ENCODE assay signal across 29 mouse cellular contexts in genomic region chr12:10425982-10426863, GRCm38 (mm10). TPM values are rescaled to one million over a fixed set of nuclear protein-coding genes. Genes with fewer than 3 reads are reported as not detected.
DNase-seq lines count a peak whose midpoint lies in the region; ATAC-seq and TF ChIP-seq lines count a peak whose summit lies in the region.
"Had no signal": no experiment of that assay in that cellular context is flagged by ENCODE, and none has a peak within 500 bp of the region (broad histone marks: within the 10 kb centered on the region; RNA-seq: fewer than 3 reads in every experiment).

No protein-coding gene starts in this region.

- no peak overlapping the region for H3K4me3 ChIP-seq in kidney, embryonic 14.5 days (ENCODE audit: low read length)
- no peak overlapping the region for H3K4me3 ChIP-seq in lung, postnatal 0 days (ENCODE audit: low read depth, low read length)
- H3K4me3 ChIP-seq in embryonic facial prominence, embryonic 11.5 days (ENCODE audit: low read depth, low read length) = no peak overlapping the region
- H3K4me3 ChIP-seq: forebrain, embryonic 10.5 days; gastrocnemius, adult 2 months; heart, embryonic 13.5 days; midbrain, embryonic 13.5 days; stomach, embryonic 15.5 days had no signal

- ATAC-seq in kidney, embryonic 14.5 days (ENCODE audit: low FRiP score, low TSS enrichment) = peak; percentile 92
- ATAC-seq in lung, postnatal 0 days = peak; percentile 91
- ATAC-seq in embryonic facial prominence, embryonic 11.5 days (replicated peaks; ENCODE audit: insufficient number of reproducible peaks, low FRiP score, low TSS enrichment, low read depth) = no peak
- no peak for ATAC-seq in megakaryocyte-erythroid progenitor cell, adult 5-6 weeks (replicated peaks; ENCODE audit: low FRiP score, low TSS enrichment, poor library complexity, severe bottlenecking)
- ATAC-seq: hindbrain, embryonic 16.5 days; midbrain, embryonic 13.5 days had no signal

- no peaks in the 10 kb centered on the region for H3K27me3 ChIP-seq in kidney, embryonic 14.5 days (ENCODE audit: control insufficient read depth, insufficient read depth, low read length)
- no peaks in the 10 kb centered on the region for H3K27me3 ChIP-seq in lung, postnatal 0 days (replicated peaks; ENCODE audit: insufficient read depth, low read length)
- H3K27me3 ChIP-seq in embryonic facial prominence, embryonic 11.5 days (ENCODE audit: control insufficient read depth, insufficient read depth, low read length) = no peaks in the 10 kb centered on the region
- H3K27me3 ChIP-seq: CH12.LX; heart, embryonic 13.5 days; midbrain, embryonic 13.5 days; stomach, embryonic 15.5 days had no signal

- H3K4me1 ChIP-seq in kidney, embryonic 14.5 days (ENCODE audit: control insufficient read depth, insufficient read depth, low read length) = no peaks in the 10 kb centered on the region
- no peaks in the 10 kb centered on the region for H3K4me1 ChIP-seq in lung, postnatal 0 days (ENCODE audit: insufficient read depth, low read depth, low read length)
- no peaks in the 10 kb centered on the region for H3K4me1 ChIP-seq in embryonic facial prominence, embryonic 11.5 days (ENCODE audit: control insufficient read depth, insufficient read depth, low read length)
- H3K4me1 ChIP-seq: heart, embryonic 13.5 days; midbrain, embryonic 13.5 days; stomach, embryonic 15.5 days had no signal

- 38% methylated on average over 9 of the region's 9 CpGs for WGBS in kidney, embryonic 14.5 days
- 54% methylated on average over 9 of the region's 9 CpGs for WGBS in lung, postnatal 0 days
- WGBS in embryonic facial prominence, embryonic 11.5 days = 57% methylated on average over 9 of the region's 9 CpGs

- no peaks in the 10 kb centered on the region for H3K9me3 ChIP-seq in kidney, embryonic 14.5 days (ENCODE audit: control insufficient read depth, low read length)
- H3K9me3 ChIP-seq in lung, postnatal 0 days (ENCODE audit: low read length) = no peaks in the 10 kb centered on the region
- H3K9me3 ChIP-seq in embryonic facial prominence, embryonic 11.5 days (replicated peaks; ENCODE audit: control insufficient read depth, low read length) = no peaks in the 10 kb centered on the region
- H3K9me3 ChIP-seq: forebrain, embryonic 10.5 days; heart, embryonic 13.5 days; midbrain, embryonic 13.5 days; stomach, embryonic 15.5 days had no signal

- peak; percentile 69 for TF ChIP-seq EP300 in lung, postnatal 0 days (IDR thresholded peaks at IDR 0.05)

- H3K36me3 ChIP-seq in kidney, embryonic 14.5 days (ENCODE audit: control insufficient read depth, insufficient read depth, low read length) = no peaks in the 10 kb centered on the region
- H3K36me3 ChIP-seq in lung, postnatal 0 days (ENCODE audit: insufficient read depth, low read length) = no peaks in the 10 kb centered on the region
- no peaks in the 10 kb centered on the region for H3K36me3 ChIP-seq in embryonic facial prominence, embryonic 11.5 days (replicated peaks; ENCODE audit: control insufficient read depth, insufficient read depth, low read depth, low read length)
- H3K36me3 ChIP-seq: forebrain, embryonic 10.5 days; heart, embryonic 13.5 days; midbrain, embryonic 13.5 days; stomach, embryonic 15.5 days had no signal

- peak overlapping the region; percentile 38; the same call in 1 of the 2 replicates for H3K27ac ChIP-seq in kidney, embryonic 14.5 days (ENCODE audit: low read depth, low read length)
- H3K27ac ChIP-seq in lung, postnatal 0 days (ENCODE audit: low read length) = no peak overlapping the region
- H3K27ac ChIP-seq in embryonic facial prominence, embryonic 11.5 days (replicated peaks; ENCODE audit: low read depth, low read length) = no peak overlapping the region
- H3K27ac ChIP-seq: forebrain, embryonic 10.5 days; gastrocnemius, adult 2 months; heart, embryonic 13.5 days; liver, embryonic 14.5 days; macrophage; midbrain, embryonic 13.5 days; stomach, embryonic 15.5 days had no signal

- H3K9ac ChIP-seq in kidney, embryonic 14.5 days (ENCODE audit: low read depth, low read length) = no peak overlapping the region
- H3K9ac ChIP-seq in lung, postnatal 0 days (replicated peaks; ENCODE audit: low read depth) = no peak overlapping the region
- H3K9ac ChIP-seq in embryonic facial prominence, embryonic 11.5 days (replicated peaks; ENCODE audit: low read length) = no peak overlapping the region
- H3K9ac ChIP-seq: heart, embryonic 13.5 days; liver, embryonic 14.5 days; midbrain, embryonic 13.5 days; stomach, embryonic 15.5 days had no signal

- no peak for DNase-seq in kidney, postnatal 25 days
- DNase-seq in lung, postnatal 0 days (ENCODE audit: low spot score) = peak; percentile 74
- no peak for DNase-seq in lung, adult 18-20 months
- DNase-seq in embryonic facial prominence, embryonic 11.5 days (ENCODE audit: low spot score) = peak; percentile 31
- DNase-seq in urinary bladder, adult 18-20 months (ENCODE audit: low spot score in 2 of 2) = no peak
- DNase-seq: cerebellum, adult 2 months; gastrocnemius, adult 2 months; kidney, adult 11 months; layer of hippocampus, postnatal 36 days; retina, postnatal 1 day; thymus, adult 18-20 months had no signal

- no peak for TF ChIP-seq CTCF in lung, postnatal 0 days (IDR thresholded peaks at IDR 0.05)

- no peak overlapping the region for H3K4me2 ChIP-seq in kidney, embryonic 14.5 days (replicated peaks; ENCODE audit: low read depth, low read length)
- H3K4me2 ChIP-seq in lung, postnatal 0 days (replicated peaks; ENCODE audit: low read depth, low read length) = no peak overlapping the region
- H3K4me2 ChIP-seq in embryonic facial prominence, embryonic 11.5 days (ENCODE audit: low read depth, low read length) = no peak overlapping the region
- H3K4me2 ChIP-seq: heart, embryonic 13.5 days; midbrain, embryonic 13.5 days; stomach, embryonic 15.5 days had no signal

RNA-seq across cellular contexts. Expression of gene Rdh14, which starts 35.7 kb away (rescaled TPM):
- polyA plus RNA-seq in kidney, embryonic 14.5 days (2014; fragmentation: Nextera tagmentation; extraction: Ambion mirVana) = 36.2 and 39.4 TPM in 2 replicates
- 42.7 and 45.8 TPM in 2 replicates for polyA plus RNA-seq in lung, postnatal 0 days (2015; fragmentation: Nextera tagmentation; extraction: Ambion mirVana)
- polyA plus RNA-seq in embryonic facial prominence, embryonic 11.5 days (2014; fragmentation: Nextera tagmentation; extraction: Ambion mirVana) = 32.8 and 33.4 TPM in 2 replicates
- 8.3 and 11.2 TPM in 2 replicates for total RNA-seq in megakaryocyte-erythroid progenitor cell, adult 5-6 weeks (2014; fragmentation: Nextera tagmentation)
- total RNA-seq in megakaryocyte-erythroid progenitor cell, adult 5-6 weeks (2017) = 10.5 and 12.0 TPM in 2 replicates

RNA-seq across cellular contexts. Expression of gene Nt5c1b, which starts 56.5 kb away (rescaled TPM):
- 0.22 TPM in 1 of 2 replicates, not detected in the other for polyA plus RNA-seq in kidney, embryonic 14.5 days (2014; fragmentation: Nextera tagmentation; extraction: Ambion mirVana)
- polyA plus RNA-seq in lung, postnatal 0 days (2015; fragmentation: Nextera tagmentation; extraction: Ambion mirVana) = 0.23 TPM in 1 of 2 replicates, not detected in the other
- polyA plus RNA-seq in embryonic facial prominence, embryonic 11.5 days (2014; fragmentation: Nextera tagmentation; extraction: Ambion mirVana) = not detected in 2 replicates
- total RNA-seq in megakaryocyte-erythroid progenitor cell, adult 5-6 weeks (2014; fragmentation: Nextera tagmentation) = not detected in 2 replicates
- not detected in 2 replicates for total RNA-seq in megakaryocyte-erythroid progenitor cell, adult 5-6 weeks (2017)
- total RNA-seq: adrenal gland, adult 18-20 months; adrenal gland, postnatal 4 days; CH12.LX; gastrocnemius, adult 2 months; granulocyte monocyte progenitor cell, adult 5-6 weeks; heart, postnatal 25 days; layer of hippocampus, postnatal 36 days; left cerebral cortex, postnatal 14 days; MEL had no signal
- polyA plus RNA-seq: cerebellum, adult 2 months; forebrain, embryonic 10.5 days; heart, embryonic 13.5 days; hindbrain, embryonic 16.5 days; limb, embryonic 14.5 days; liver, embryonic 14.5 days; macrophage; midbrain, embryonic 13.5 days; stomach, embryonic 15.5 days; urinary bladder, adult 2 months had no signal

Comparison
In these comparisons a context has a peak if more than half of its experiments do, and no peak if none do; other contexts are left out.
1. DNase-seq: peak in lung, postnatal 0 days (single experiment) and embryonic facial prominence, embryonic 11.5 days (single experiment); none in kidney, postnatal 25 days (0 of 2), lung, adult 18-20 months (0 of 2) and urinary bladder, adult 18-20 months (0 of 2).
2. ATAC-seq: peak in kidney, embryonic 14.5 days (single experiment) and lung, postnatal 0 days (single experiment); none in embryonic facial prominence, embryonic 11.5 days (single experiment) and megakaryocyte-erythroid progenitor cell, adult 5-6 weeks (single experiment).